Mouse (Mus musculus) heart, embryonic 10.5 days (tissue): Measurements from ENCODE around the gene Tjp3. TPM values are rescaled to one million over a fixed set of nuclear protein-coding genes. Genes with fewer than 3 reads are reported as not detected.
"Not testable (repeated sequence)": the region's sequence is repeated elsewhere in the genome, so short reads cannot be mapped to it uniquely, and the experiment has no call there.

Source experiments
- DNase-seq: peaks from one replicate; pipeline ENCODE4 v3.0.0-alpha.2; 2017; ENCODE audit warnings: low spot score
- H3K27ac ChIP-seq: fragments of 300-500 bp; sonication (generic); 2 replicates; pipeline ENCODE4 v1.5.1; 2016; ENCODE audit warnings: mild to moderate bottlenecking
- H3K27me3 ChIP-seq: fragments of 300-500 bp; sonication (generic); 2 replicates; pipeline ENCODE4 v1.6.1; 2016; ENCODE audit warnings: mild to moderate bottlenecking; ENCODE audit not compliant: poor library complexity, insufficient read depth, severe bottlenecking
- H3K36me3 ChIP-seq: fragments of 300-500 bp; sonication (generic); 2 replicates; pipeline ENCODE4 v1.6.1; 2016; ENCODE audit warnings: mild to moderate bottlenecking, moderate library complexity
- H3K4me1 ChIP-seq: fragments of 300-500 bp; sonication (generic); 2 replicates; pipeline ENCODE4 v1.6.1; 2016; ENCODE audit warnings: mild to moderate bottlenecking
- H3K4me3 ChIP-seq: fragments of 300-500 bp; sonication (generic); 2 replicates; pipeline ENCODE4 v1.5.1; 2016; ENCODE audit warnings: mild to moderate bottlenecking, moderate library complexity
- H3K9me3 ChIP-seq: fragments of 300-500 bp; sonication (generic); 2 replicates; pipeline ENCODE4 v1.6.1; 2016; ENCODE audit warnings: mild to moderate bottlenecking, moderate library complexity
- WGBS: fragments of 180-500 bp; shearing (Covaris S2); methylation state at CpG from one replicate; pipeline ENCODE4 v1.1.7; 2016; 5-methylcytosine and 5-hydroxymethylcytosine counted together
- microRNA-seq: library from miRNA; unstranded; fragments of <30 nt; microRNA quantifications from one replicate; pipeline ENCODE4, GENCODE M21; 2017
- polyA plus RNA-seq: library from polyadenylated mRNA; unstranded; fragments of >200 nt; fragmentation: Nextera tagmentation; extraction: Ambion mirVana; gene quantifications from 2 replicates; pipeline ENCODE4 v1.2.1, GENCODE M21; 2016

Gene Tjp3
- polyA plus RNA-seq, 1 experiment from 2014 or later = 4.4 TPM

- peaks cover 24% of the 10 kb centered on the region for H3K27me3 ChIP-seq
- WGBS = 56% methylated on average over 2 of the region's 2 CpGs
- not testable (repeated sequence) for H3K36me3 ChIP-seq, H3K4me1 ChIP-seq, H3K4me3 ChIP-seq, DNase-seq, H3K9me3 ChIP-seq, H3K27ac ChIP-seq
These were observed 67.7 kb downstream of the Tjp3 start for GRCm38 (mm10) chr10:81223731-81224130.

Small RNA genes within 50 kb of the gene (microRNA-seq; reads per million reads assigned to microRNA genes)
- gene Mir3057 = 23.5 reads per million, percentile 34 among the genes with 10 or more reads in this experiment

Other genes with a start within 250 kb of the Tjp3 start
- 197 and 226 TPM in 2 replicates for gene Sgta, start 231.4 kb downstream of the Tjp3 start, polyA plus RNA-seq
- 58.0 and 73.9 TPM in 2 replicates for gene Thop1, start 221.5 kb downstream of the Tjp3 start, polyA plus RNA-seq
- gene Creb3l3, start 192.7 kb downstream of the Tjp3 start, polyA plus RNA-seq = 0.43 and 2.4 TPM in 2 replicates
- gene Map2k2, start 185.7 kb downstream of the Tjp3 start, polyA plus RNA-seq = 173 and 196 TPM in 2 replicates
- gene Zbtb7a, start 156.4 kb downstream of the Tjp3 start, polyA plus RNA-seq = 17.6 and 18.6 TPM in 2 replicates
- gene Pias4, start 123.7 kb downstream of the Tjp3 start, polyA plus RNA-seq = 53.5 and 62.2 TPM in 2 replicates
- gene Eef2, start 115.0 kb downstream of the Tjp3 start, polyA plus RNA-seq = 447 and 460 TPM in 2 replicates
- gene Dapk3, start 108.6 kb downstream of the Tjp3 start, polyA plus RNA-seq = 56.3 and 78.7 TPM in 2 replicates
- not detected in 2 replicates for gene 4930442H23Rik, start 107.7 kb downstream of the Tjp3 start, polyA plus RNA-seq
- gene Nmrk2, start 89.5 kb downstream of the Tjp3 start, polyA plus RNA-seq = 2.7 and 3.8 TPM in 2 replicates
- gene Atcay, start 60.7 kb downstream of the Tjp3 start, polyA plus RNA-seq = 0.28 and 0.37 TPM in 2 replicates
- 4.9 and 5.6 TPM in 2 replicates for gene Zfr2, start 58.4 kb downstream of the Tjp3 start, polyA plus RNA-seq
- gene Matk, start 38.6 kb downstream of the Tjp3 start, polyA plus RNA-seq = 1.2 and 2.2 TPM in 2 replicates
- 284 and 285 TPM in 2 replicates for gene Mrpl54, start 24.6 kb downstream of the Tjp3 start, polyA plus RNA-seq
- gene Apba3, start 24.6 kb downstream of the Tjp3 start, polyA plus RNA-seq = 56.5 and 57.0 TPM in 2 replicates
- 42.6 and 55.9 TPM in 2 replicates for gene Pip5k1c, start 1.4 kb upstream of the Tjp3 start, polyA plus RNA-seq
- 37.2 and 51.6 TPM in 2 replicates for gene Cactin, start 29.5 kb upstream of the Tjp3 start, polyA plus RNA-seq
- gene Tbxa2r, start 37.1 kb upstream of the Tjp3 start, polyA plus RNA-seq = 10.8 and 15.6 TPM in 2 replicates
- gene Gipc3, start 51.7 kb upstream of the Tjp3 start, polyA plus RNA-seq = not detected in 2 replicates
- gene Hmg20b, start 58.9 kb upstream of the Tjp3 start, polyA plus RNA-seq = 100 and 109 TPM in 2 replicates
- 10.3 and 12.8 TPM in 2 replicates for gene Mfsd12, start 65.9 kb upstream of the Tjp3 start, polyA plus RNA-seq
- gene 4930404N11Rik, start 74.2 kb upstream of the Tjp3 start, polyA plus RNA-seq = 1.1 and 1.4 TPM in 2 replicates
- gene Fzr1, start 86.9 kb upstream of the Tjp3 start, polyA plus RNA-seq = 105 and 117 TPM in 2 replicates
- 100 and 105 TPM in 2 replicates for gene Dohh, start 92.8 kb upstream of the Tjp3 start, polyA plus RNA-seq
- gene Gm48551, start 92.9 kb upstream of the Tjp3 start, polyA plus RNA-seq = 2.2 and 3.1 TPM in 2 replicates
- 1.1 and 1.7 TPM in 2 replicates for gene Gm48552, start 97.4 kb upstream of the Tjp3 start, polyA plus RNA-seq
- 3.4 and 4.0 TPM in 2 replicates for gene Smim24, start 101.5 kb upstream of the Tjp3 start, polyA plus RNA-seq
- 23.0 and 24.3 TPM in 2 replicates for gene Nfic, start 164.1 kb upstream of the Tjp3 start, polyA plus RNA-seq
- 0.10 and 0.18 TPM in 2 replicates for gene Celf5, start 191.1 kb upstream of the Tjp3 start, polyA plus RNA-seq
- gene Ncln, start 204.8 kb upstream of the Tjp3 start, polyA plus RNA-seq = 75.3 and 86.1 TPM in 2 replicates
- 0.46 and 0.83 TPM in 2 replicates for gene S1pr4, start 208.6 kb upstream of the Tjp3 start, polyA plus RNA-seq
- 2.8 and 4.8 TPM in 2 replicates for gene Gna15, start 232.6 kb upstream of the Tjp3 start, polyA plus RNA-seq